Mouse (Mus musculus): ENCODE measurements around the gene Tmem245. TPM values are rescaled to one million over a fixed set of nuclear protein-coding genes. Genes with fewer than 3 reads are reported as not detected.

Tmem245 gene
- polyA plus RNA-seq, 1 experiment from 2014 or later = 2.0 TPM

GRCm38 (mm10) chr4:56845896-56846533 is 101.2 kb downstream of the Tmem245 start:
- H3K9ac ChIP-seq (replicated peaks) = no peak overlapping the region
- no peaks in the 10 kb centered on the region for H3K4me1 ChIP-seq (ENCODE audit: insufficient read depth)
- 69% methylated on average over 12 of the region's 12 CpGs for WGBS (ENCODE audit: insufficient replicate concordance)
- H3K4me3 ChIP-seq (ENCODE audit: low read depth, low read length) = no peak overlapping the region
- no peak for TF ChIP-seq EP300 (IDR thresholded peaks at IDR 0.05; ENCODE audit: low read depth)
- TF ChIP-seq CTCF (IDR thresholded peaks at IDR 0.05; ENCODE audit: low read depth) = no peak
- DNase-seq (no peak), ATAC-seq (no peak)
- no peaks in the 10 kb centered on the region for H3K9me3 ChIP-seq (ENCODE audit: low read length)
- H3K27me3 ChIP-seq (ENCODE audit: insufficient read depth, low read length) = no peaks in the 10 kb centered on the region
- 0 out of 2 replicates have a peak, but pooled peaks cover 5% of the 10 kb centered on the region for H3K36me3 ChIP-seq (replicated peaks; ENCODE audit: insufficient read depth, low read length)
- no peak overlapping the region for H3K4me2 ChIP-seq (ENCODE audit: low read depth, low read length)
- H3K27ac ChIP-seq (ENCODE audit: low read depth) = no peak overlapping the region

GRCm38 (mm10) chr4:56844911-56845310 is 102.3 kb downstream of the Tmem245 start:
- Histone ChIP-seq H3K4me2 (ENCODE audit: low read depth, low read length) (no peak overlapping the region), H3K27ac (ENCODE audit: low read depth) (no peak overlapping the region), H3K9ac (replicated peaks) (no peak overlapping the region), H3K27me3 (ENCODE audit: insufficient read depth, low read length) (no peaks in the 10 kb centered on the region), H3K36me3 (replicated peaks; ENCODE audit: insufficient read depth, low read length) (0 out of 2 replicates have a peak, but pooled peaks cover 5% of the 10 kb centered on the region), H3K4me1 (ENCODE audit: insufficient read depth) (no peaks in the 10 kb centered on the region), H3K9me3 (ENCODE audit: low read length) (no peaks in the 10 kb centered on the region), H3K4me3 (ENCODE audit: low read depth, low read length) (no peak overlapping the region)
- TF ChIP-seq EP300 (IDR thresholded peaks at IDR 0.05; ENCODE audit: low read depth) (no peak), CTCF (IDR thresholded peaks at IDR 0.05; ENCODE audit: low read depth) (0 out of 2 replicates have a peak, but pooled peaks have one; percentile 13)
- WGBS (ENCODE audit: insufficient replicate concordance) = 86% methylated on average over 4 of the region's 4 CpGs
- DNase-seq = no peak
- ATAC-seq = no peak

- Histone ChIP-seq H3K36me3 (replicated peaks; ENCODE audit: insufficient read depth, low read length) (0 out of 2 replicates have a peak, but pooled peaks cover 5% of the 10 kb centered on the region), H3K4me1 (ENCODE audit: insufficient read depth) (no peaks in the 10 kb centered on the region), H3K4me3 (ENCODE audit: low read depth, low read length) (no peak overlapping the region), H3K9ac (replicated peaks) (no peak overlapping the region), H3K27me3 (ENCODE audit: insufficient read depth, low read length) (no peaks in the 10 kb centered on the region), H3K4me2 (ENCODE audit: low read depth, low read length) (no peak overlapping the region), H3K9me3 (ENCODE audit: low read length) (no peaks in the 10 kb centered on the region), H3K27ac (ENCODE audit: low read depth) (no peak overlapping the region)
- 89% methylated on average over 2 of the region's 2 CpGs for WGBS (ENCODE audit: insufficient replicate concordance)
- DNase-seq = no peak
- no peak for ATAC-seq
- peak; percentile 42 for TF ChIP-seq CTCF (IDR thresholded peaks at IDR 0.05; ENCODE audit: low read depth)
- no peak for TF ChIP-seq EP300 (IDR thresholded peaks at IDR 0.05; ENCODE audit: low read depth)
Measured at GRCm38 (mm10) chr4:56843963-56844362, 103.3 kb downstream of the Tmem245 start.

- H3K36me3 ChIP-seq (replicated peaks; ENCODE audit: insufficient read depth, low read length) = 0 out of 2 replicates have a peak, but pooled peaks cover 5% of the 10 kb centered on the region
- H3K9ac ChIP-seq (replicated peaks) = no peak overlapping the region
- H3K4me2 ChIP-seq (ENCODE audit: low read depth, low read length) = no peak overlapping the region
- no peak for TF ChIP-seq EP300 (IDR thresholded peaks at IDR 0.05; ENCODE audit: low read depth)
- TF ChIP-seq CTCF (IDR thresholded peaks at IDR 0.05; ENCODE audit: low read depth) = peak; percentile 16; the same call in 1 of the 2 replicates
- no peaks in the 10 kb centered on the region for H3K4me1 ChIP-seq (ENCODE audit: insufficient read depth)
- H3K27ac ChIP-seq (ENCODE audit: low read depth) = no peak overlapping the region
- H3K9me3 ChIP-seq (ENCODE audit: low read length) = no peaks in the 10 kb centered on the region
- no peak for DNase-seq
- ATAC-seq = no peak
- 70% methylated on average over 7 of the region's 7 CpGs for WGBS (ENCODE audit: insufficient replicate concordance)
- no peaks in the 10 kb centered on the region for H3K27me3 ChIP-seq (ENCODE audit: insufficient read depth, low read length)
- H3K4me3 ChIP-seq (ENCODE audit: low read depth, low read length) = no peak overlapping the region
Measured at GRCm38 (mm10) chr4:56842501-56842900, 104.7 kb downstream of the Tmem245 start.

- ATAC-seq = no peak
Measured at GRCm38 (mm10) chr4:56840297-56840696, 106.9 kb downstream of the Tmem245 start.

GRCm38 (mm10) chr4:56837661-56838060 is 109.6 kb downstream of the Tmem245 start:
- WGBS (ENCODE audit: insufficient replicate concordance) = 76% methylated on average over 6 of the region's 6 CpGs
- H3K36me3 ChIP-seq (replicated peaks; ENCODE audit: insufficient read depth, low read length) = 0 out of 2 replicates have a peak, but pooled peaks cover 1% of the 10 kb centered on the region
- H3K9ac ChIP-seq (replicated peaks) = no peak overlapping the region
- DNase-seq (no peak), ATAC-seq (no peak)
- H3K4me3 ChIP-seq (ENCODE audit: low read depth, low read length) = no peak overlapping the region
- no peaks in the 10 kb centered on the region for H3K27me3 ChIP-seq (ENCODE audit: insufficient read depth, low read length)
- no peaks in the 10 kb centered on the region for H3K9me3 ChIP-seq (ENCODE audit: low read length)
- H3K4me1 ChIP-seq (ENCODE audit: insufficient read depth) = no peaks in the 10 kb centered on the region
- no peak overlapping the region for H3K4me2 ChIP-seq (ENCODE audit: low read depth, low read length)
- H3K27ac ChIP-seq (ENCODE audit: low read depth) = no peak overlapping the region
- no peak for TF ChIP-seq EP300 (IDR thresholded peaks at IDR 0.05; ENCODE audit: low read depth)
- no peak for TF ChIP-seq CTCF (IDR thresholded peaks at IDR 0.05; ENCODE audit: low read depth)

More at GRCm38 (mm10) chr4:56840297-56840696, 106.9 kb downstream of the Tmem245 start:
- Histone ChIP-seq H3K4me1 (ENCODE audit: insufficient read depth) (no peaks in the 10 kb centered on the region), H3K9ac (replicated peaks) (no peak overlapping the region), H3K27ac (ENCODE audit: low read depth) (no peak overlapping the region), H3K4me3 (ENCODE audit: low read depth, low read length) (no peak overlapping the region), H3K4me2 (ENCODE audit: low read depth, low read length) (no peak overlapping the region), H3K9me3 (ENCODE audit: low read length) (no peaks in the 10 kb centered on the region), H3K36me3 (replicated peaks; ENCODE audit: insufficient read depth, low read length) (0 out of 2 replicates have a peak, but pooled peaks cover 3% of the 10 kb centered on the region), H3K27me3 (ENCODE audit: insufficient read depth, low read length) (no peaks in the 10 kb centered on the region)
- 80% methylated on average over 3 of the region's 3 CpGs for WGBS (ENCODE audit: insufficient replicate concordance)
- DNase-seq = no peak
- TF ChIP-seq CTCF (IDR thresholded peaks at IDR 0.05; ENCODE audit: low read depth) (no peak), EP300 (IDR thresholded peaks at IDR 0.05; ENCODE audit: low read depth) (no peak)
